Mouse (Mus musculus) T-helper 1 cell (primary cell): Measurements from ENCODE around the gene Txnip.
"Not testable (repeated sequence)": the region's sequence is repeated elsewhere in the genome, so short reads cannot be mapped to it uniquely, and the experiment has no call there.

ENCODE experiments used
- in situ Hi-C: fragments of 300-600 bp; cut with MboI, MseI; formaldehyde crosslinking; loops from one replicate; pipeline ENCODE4 v1.15.1; 2025; ENCODE audit warnings: high pct_unique_total_duplicates

The Txnip gene

GRCm38 (mm10) chr3:96590657-96591056 is 32.9 kb downstream of the Txnip start:
- in situ Hi-C loops, result no loop called here

- in situ Hi-C loops, result no loop called here
Measured at GRCm38 (mm10) chr3:96593374-96593773, 35.6 kb downstream of the Txnip start.

- in situ Hi-C loops, result no loop called here
Measured at GRCm38 (mm10) chr3:96593790-96594560, 36.2 kb downstream of the Txnip start, which contains the start of gene Polr3gl. Polr3gl (minus strand) TSS chr3:96594181.

GRCm38 (mm10) chr3:96594851-96595250 is 37.1 kb downstream of the Txnip start:
- in situ Hi-C loops, result no loop called here

GRCm38 (mm10) chr3:96595661-96596060 is 37.9 kb downstream of the Txnip start:
- in situ Hi-C loops, result no loop called here

- in situ Hi-C loops, result no loop called here
Measured at GRCm38 (mm10) chr3:96596228-96596707, 38.5 kb downstream of the Txnip start, which contains the start of gene Ankrd34a. Ankrd34a (plus strand) TSS chr3:96596636.

- in situ Hi-C loops, result no loop called here
Measured at GRCm38 (mm10) chr3:96596855-96597254, 39.1 kb downstream of the Txnip start.

GRCm38 (mm10) chr3:96597435-96597891 is 39.7 kb downstream of the Txnip start:
- in situ Hi-C loops, result no loop called here

GRCm38 (mm10) chr3:96598156-96599068 is 40.7 kb downstream of the Txnip start:
- in situ Hi-C loops, result no loop called here

- in situ Hi-C loops, result no loop called here
Measured at GRCm38 (mm10) chr3:96599069-96599393, 41.3 kb downstream of the Txnip start.

GRCm38 (mm10) chr3:96599411-96599810 is 41.7 kb downstream of the Txnip start:
- in situ Hi-C loops, result no loop called here

- in situ Hi-C loops, result no loop called here
Measured at GRCm38 (mm10) chr3:96600639-96601250, 43.0 kb downstream of the Txnip start, which contains the start of gene Lix1l. Lix1l (plus strand) TSS chr3:96601149.

GRCm38 (mm10) chr3:96601251-96601787 is 43.6 kb downstream of the Txnip start:
- in situ Hi-C loops, result no loop called here

- in situ Hi-C loops, result no loop called here
Measured at GRCm38 (mm10) chr3:96601941-96602703, 44.4 kb downstream of the Txnip start.

- in situ Hi-C loops, result no loop called here
Measured at GRCm38 (mm10) chr3:96602704-96603084, 44.9 kb downstream of the Txnip start.

GRCm38 (mm10) chr3:96603311-96603710 is 45.6 kb downstream of the Txnip start:
- in situ Hi-C loops, result no loop called here

- in situ Hi-C loops, result not testable (repeated sequence)
Measured at GRCm38 (mm10) chr3:96606007-96606406, 48.2 kb downstream of the Txnip start.

- in situ Hi-C loops, result no loop called here
Measured at GRCm38 (mm10) chr3:96606618-96607017, 48.9 kb downstream of the Txnip start.
